Mouse (Mus musculus): ENCODE results near the gene Foxn3.

Gene Foxn3

GRCm38 (mm10) chr12:99462846-99463245 is 100.5 kb downstream of the Foxn3 start:
- no peak for DNase-seq

DNA sequence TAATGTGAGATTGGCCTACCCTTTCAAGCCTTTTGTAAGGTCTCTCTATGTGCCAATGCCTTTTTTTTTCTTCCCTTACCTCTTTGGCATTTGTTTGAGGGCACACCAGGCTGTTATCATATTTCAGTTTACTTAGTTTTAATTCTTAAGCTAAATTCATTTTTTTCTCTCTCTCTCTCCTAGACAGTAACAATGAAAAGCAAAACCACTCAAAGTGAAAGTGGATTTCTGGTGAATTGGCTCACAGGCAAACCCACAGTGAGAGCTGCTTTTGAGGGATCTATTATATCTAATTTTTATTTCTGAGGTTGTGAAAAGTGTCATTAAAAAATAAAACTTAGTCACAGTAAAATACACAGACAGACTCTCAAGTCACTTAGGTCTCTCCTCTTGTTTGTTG is 101.1 kb downstream of the Foxn3 start:
- DNase-seq, result no peak

GRCm38 (mm10) chr12:99457521-99458205 is 105.7 kb downstream of the Foxn3 start:
- DNase-seq, result no peak

DNA sequence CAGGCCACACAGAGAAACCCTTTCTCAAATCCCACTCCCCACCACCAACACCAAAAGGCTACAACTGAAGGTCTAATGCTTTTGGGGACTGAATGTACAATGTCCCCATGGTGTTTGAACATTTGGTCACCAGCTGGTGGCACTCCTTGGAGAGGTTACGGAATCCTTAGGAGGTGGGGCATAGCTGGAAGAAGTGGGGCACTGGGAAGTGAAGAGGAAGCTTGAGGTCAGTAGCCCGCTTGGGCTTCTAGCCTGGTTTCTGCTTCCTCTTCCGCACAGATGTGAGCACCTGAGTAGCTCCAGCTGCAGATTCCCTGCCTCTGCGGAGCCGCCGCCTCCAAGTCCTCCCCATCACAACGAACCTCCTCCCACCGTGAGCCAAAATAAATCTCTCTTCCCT is 107.8 kb downstream of the Foxn3 start:
- DNase-seq, result no peak

DNA sequence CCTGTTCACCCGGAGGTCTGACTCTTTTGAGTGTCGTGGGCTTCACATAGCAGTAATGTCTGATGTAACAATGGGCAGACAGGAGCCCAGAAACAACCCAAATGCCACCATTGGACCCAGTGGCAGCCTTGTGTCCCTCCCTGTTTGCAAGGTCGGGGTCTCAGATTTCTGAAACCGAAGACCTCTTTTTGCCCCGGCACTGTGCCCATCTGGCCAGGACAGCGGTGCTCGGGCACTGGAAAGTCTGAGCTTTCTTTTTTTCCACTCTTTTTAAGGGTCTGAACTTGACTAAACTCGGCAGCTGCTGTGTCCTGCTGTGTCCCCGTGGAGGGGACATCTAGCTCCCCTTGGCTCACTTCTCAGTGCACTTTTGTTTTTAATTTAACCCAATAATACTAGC is 109.0 kb downstream of the Foxn3 start:
- no peak for DNase-seq

DNA sequence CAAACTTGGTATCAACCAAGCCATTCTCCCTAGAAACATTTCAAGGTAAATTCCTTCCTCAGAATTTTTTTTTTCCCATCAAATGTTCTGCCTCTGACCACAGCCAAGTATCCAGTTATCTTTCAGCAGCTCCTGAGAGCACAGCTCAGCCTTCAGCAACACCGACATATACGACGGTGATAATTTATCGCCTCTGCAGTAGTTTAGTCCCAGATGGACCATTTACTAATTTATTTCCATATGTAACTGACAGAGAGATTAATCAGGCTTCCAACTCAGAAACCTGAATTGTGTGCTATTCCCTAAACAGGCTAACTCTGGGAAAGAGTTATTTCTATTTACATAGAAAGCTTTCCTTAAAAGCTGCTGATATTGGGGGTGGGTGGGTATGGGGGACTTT is 109.6 kb downstream of the Foxn3 start:
- DNase-seq, result no peak

GRCm38 (mm10) chr12:99450076-99450475 is 113.3 kb downstream of the Foxn3 start:
- no peak for DNase-seq

GRCm38 (mm10) chr12:99447791-99448190 is 115.6 kb downstream of the Foxn3 start:
- no peak for DNase-seq

DNA sequence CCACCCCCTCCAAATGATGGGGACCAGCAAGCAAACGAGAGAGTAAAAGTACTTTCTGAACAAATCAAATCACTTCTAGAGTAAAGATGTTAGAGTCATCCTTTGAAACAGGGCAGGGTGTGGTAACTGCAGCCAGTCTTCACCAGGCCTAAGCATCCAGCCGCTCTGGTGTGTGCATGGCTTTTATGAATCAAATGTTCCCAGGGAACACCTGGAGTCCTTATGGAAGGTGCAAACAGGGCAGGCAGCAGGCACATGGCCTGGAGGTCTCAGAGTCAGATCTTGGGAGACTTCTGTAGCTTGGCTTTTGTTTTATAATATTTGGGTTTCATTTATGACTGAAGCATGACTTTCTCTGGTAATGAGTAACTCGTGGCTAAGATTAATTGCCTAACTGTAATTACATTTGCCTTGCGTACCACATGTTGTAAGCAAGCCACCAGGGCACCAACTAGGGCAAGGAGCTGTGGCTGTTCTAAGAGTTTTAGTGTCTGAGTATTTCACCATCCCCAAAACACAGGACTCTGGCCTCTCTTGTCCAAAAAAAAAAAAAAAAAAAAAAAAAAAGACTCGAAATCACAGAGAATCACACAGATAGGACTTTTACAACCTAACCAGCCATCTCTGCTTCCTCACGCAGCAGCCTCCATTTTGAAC is 118.2 kb downstream of the Foxn3 start:
- DNase-seq, result no peak

DNA sequence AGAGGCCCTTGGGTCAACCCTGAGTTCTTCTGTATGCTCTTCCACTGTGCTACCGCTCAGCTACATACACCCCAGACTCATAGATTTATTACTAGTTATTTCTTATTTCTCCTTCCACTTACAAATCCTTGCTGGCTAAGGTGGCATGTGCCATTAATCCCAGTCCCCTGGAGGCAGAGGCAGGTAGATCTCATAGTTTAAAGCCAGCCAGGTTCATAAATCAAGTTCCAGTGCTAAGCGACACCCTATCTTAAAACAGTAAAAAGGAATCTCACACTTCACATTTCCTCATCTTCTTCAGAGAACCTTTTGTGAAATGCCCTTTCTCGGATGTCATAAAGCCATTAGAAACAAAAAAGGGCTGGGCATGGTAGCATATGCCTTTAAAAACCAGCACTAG is 120.6 kb downstream of the Foxn3 start:
- DNase-seq, result no peak

DNA sequence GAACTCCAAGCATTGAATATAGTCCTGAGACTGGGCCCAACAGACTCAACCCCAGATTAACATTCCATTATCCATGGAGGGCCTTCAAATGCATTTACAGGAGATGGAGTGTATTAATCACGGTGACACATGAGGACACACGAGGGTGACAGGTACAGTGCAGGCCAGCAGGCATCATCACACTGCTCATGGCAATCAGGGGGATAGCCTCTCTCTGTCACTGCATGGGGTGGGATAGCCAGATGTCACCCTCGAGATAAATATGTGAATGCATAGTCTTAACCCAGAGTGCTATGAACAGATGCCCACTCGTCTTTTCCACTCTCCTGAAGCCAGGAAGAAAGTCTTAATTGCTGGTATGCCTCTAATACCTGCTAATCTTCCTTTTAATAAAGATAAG is 122.4 kb downstream of the Foxn3 start:
- DNase-seq, result no peak

DNA sequence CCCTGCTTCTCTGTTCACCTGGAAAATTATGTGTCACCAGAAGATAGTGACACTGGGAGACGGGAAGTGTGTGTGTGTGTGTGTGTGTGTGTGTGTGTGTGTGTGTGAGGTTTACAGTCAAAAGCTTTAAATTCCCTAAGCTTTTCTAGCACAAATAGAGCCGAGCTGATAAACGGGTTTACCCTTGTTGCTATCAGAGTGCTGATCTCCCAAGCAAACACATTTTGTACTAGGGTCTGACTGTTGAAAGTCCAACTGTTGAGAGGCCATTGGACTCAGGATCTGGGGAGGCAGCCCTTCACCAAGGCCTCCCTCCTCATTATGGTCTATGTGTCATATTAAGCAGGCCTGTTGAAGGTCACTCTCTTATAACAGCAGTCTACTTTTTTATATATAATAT is 123.4 kb downstream of the Foxn3 start:
- no peak for DNase-seq

GRCm38 (mm10) chr12:99435189-99435588 is 128.2 kb downstream of the Foxn3 start:
- no peak for DNase-seq

DNA sequence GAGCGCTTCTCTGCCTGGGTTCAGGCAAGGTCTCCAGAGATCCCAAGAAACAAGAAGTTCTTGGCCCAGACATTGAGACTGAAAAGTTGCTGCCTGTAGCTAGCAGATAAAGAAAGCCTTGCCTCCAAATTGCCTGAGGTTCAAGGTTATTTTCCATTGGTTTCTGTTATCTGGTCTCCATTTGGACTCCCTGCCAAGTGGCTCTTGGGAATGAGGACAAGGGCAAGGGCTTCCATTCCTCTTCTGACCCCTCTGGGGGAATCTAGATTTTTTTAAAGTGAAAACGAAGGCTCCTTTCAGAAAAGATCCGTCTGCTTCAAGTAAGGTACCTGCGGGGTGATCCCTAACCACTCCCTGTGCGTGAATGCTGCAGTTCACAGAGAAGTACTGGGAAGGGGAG is 130.0 kb downstream of the Foxn3 start:
- DNase-seq, result no peak

DNA sequence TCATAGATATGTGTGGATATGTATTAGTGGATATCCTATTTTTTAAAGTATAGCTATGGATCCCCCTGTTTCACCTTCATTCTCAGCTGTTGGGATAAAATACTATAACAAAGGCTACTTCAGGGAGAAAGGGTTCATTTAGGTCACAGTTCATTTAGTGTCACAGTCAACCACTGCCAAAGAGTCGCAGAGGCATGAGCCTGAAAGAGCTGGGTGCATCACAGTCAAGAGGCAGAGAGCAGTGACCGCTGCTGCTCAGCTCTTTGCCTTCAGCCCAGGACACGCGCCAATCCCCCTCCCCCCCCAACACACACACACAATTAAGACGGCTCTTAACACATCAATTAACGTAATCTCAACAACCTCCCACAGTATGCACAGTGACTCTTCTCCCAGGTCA is 131.8 kb downstream of the Foxn3 start:
- DNase-seq, result no peak

- DNase-seq, result no peak
These were observed 132.4 kb downstream of the Foxn3 start for GRCm38 (mm10) chr12:99430992-99431391.

GRCm38 (mm10) chr12:99429101-99429500 is 134.3 kb downstream of the Foxn3 start:
- DNase-seq, result no peak

DNA sequence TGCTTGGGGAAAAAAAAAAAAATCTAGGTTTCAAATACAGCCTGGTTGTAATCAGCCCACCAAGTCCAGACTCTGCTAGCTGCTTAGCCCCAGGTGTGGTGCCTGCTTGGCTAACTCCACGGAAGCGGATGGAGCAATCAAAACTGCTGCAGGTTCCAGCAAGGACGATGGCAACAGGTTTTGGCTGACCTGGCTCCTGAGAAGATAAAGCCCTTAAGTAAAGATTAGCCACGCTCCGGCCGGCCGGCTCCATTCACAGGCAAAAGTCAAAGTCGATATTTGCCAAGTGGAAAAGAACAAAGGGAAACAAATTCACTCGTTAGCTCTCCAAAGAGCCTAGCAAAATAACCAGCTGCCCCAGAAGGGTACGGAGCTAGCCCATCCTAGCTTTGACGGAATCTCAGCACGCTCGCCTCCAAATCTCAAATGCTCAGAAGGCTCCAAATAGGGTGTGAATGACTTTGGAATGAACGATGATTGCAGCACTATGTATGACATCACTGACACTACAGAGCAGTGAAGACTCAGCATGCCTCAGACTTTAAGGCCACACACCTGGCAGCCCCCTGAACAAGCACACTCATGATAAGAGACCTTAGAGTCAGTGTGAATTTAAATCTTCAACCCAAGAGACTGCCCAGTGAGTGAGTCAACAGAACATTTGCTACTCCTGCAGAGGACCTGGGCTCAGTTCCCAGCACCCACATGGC is 137.0 kb downstream of the Foxn3 start:
- DNase-seq, result no peak

DNA sequence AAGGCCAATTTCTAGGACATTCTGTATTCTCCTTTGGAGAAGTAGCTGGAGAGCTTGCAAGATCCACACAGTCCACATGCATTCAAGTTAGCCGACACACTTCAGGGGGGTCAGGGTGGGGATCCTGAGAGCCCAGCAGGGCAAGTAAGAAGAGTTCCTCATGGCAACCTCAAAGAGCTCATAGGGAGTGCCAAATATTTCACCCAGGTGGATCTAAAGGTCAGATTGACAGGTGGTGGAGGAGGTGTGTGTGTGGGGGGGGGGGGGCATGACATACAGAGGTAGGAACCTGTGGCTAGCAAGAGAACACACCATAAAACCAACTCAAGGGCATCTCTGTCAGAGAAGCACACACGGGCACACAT is 144.0 kb downstream of the Foxn3 start:
- DNase-seq, result no peak

GRCm38 (mm10) chr12:99418476-99419395 is 144.6 kb downstream of the Foxn3 start:
- DNase-seq, result no peak

DNA sequence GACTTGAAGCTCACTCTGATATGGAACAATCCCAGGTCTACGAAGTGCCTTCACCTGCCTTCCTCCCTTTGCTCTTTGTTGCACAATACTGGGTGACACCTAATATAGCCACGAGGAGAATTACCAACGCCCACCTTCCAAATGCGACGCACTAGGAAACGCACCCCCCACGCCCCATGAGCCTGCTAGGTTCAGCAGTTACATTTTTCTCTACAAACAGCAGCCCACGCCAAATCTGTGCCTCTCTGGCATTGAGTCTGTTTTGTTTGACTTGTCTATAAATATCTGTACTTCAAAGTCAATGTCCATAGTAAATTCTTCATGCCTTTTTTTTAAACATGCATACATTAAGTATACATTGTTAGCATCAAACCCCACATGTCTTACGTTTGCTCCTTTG is 145.5 kb downstream of the Foxn3 start:
- no peak for DNase-seq

- no peak for DNase-seq
These were observed 147.8 kb downstream of the Foxn3 start for GRCm38 (mm10) chr12:99415538-99415937.

GRCm38 (mm10) chr12:99412496-99412895 is 150.9 kb downstream of the Foxn3 start:
- no peak for DNase-seq
